Comparison of ENCODE assay signal across 11 mouse cellular contexts in the genomic region with DNA sequence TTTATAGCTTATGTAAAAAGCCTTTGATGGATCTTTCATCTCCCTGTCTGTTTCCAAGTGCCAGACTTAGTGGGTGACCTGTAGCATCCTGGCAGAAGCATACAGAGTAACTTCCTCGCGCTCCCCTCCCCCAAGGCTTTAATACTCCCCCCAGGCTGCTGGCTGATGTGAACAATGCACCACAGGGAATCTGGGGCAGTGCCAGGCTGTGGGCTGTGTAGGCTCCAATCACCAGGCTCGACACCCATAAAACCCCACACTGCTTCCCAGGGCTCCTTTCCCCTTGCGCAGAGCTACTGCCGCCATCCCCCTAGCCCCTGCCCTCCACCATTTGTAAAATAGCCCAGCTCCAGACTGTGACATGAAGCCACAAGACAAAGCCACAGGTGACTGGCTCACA. TPM values are rescaled to one million over a fixed set of nuclear protein-coding genes. Genes with fewer than 3 reads are reported as not detected.
DNase-seq lines count a peak whose midpoint lies in the region; ATAC-seq lines count a peak whose summit lies in the region.
"Had no signal": no experiment of that assay in that cellular context is flagged by ENCODE, and none has a peak within 500 bp of the region (broad histone marks: within the 10 kb centered on the region; RNA-seq: fewer than 3 reads in every experiment).

No protein-coding gene starts in this region.

- no peak for ATAC-seq in hindbrain, embryonic 13.5 days (ENCODE audit: low FRiP score)
- no peak for ATAC-seq in megakaryocyte-erythroid progenitor cell, adult 5-6 weeks (replicated peaks; ENCODE audit: low FRiP score, low TSS enrichment, poor library complexity, severe bottlenecking)

- H3K36me3 ChIP-seq in hindbrain, embryonic 13.5 days, result no peaks in the 10 kb centered on the region
- H3K36me3 ChIP-seq: midbrain, embryonic 12.5 days had no signal

- intact Hi-C loops in left cerebral cortex, postnatal 4 days (cut with DNase I), result no loop called here

- peak overlapping the region; percentile 46; the same call in 1 of the 2 replicates for H3K9ac ChIP-seq in hindbrain, embryonic 13.5 days
- H3K9ac ChIP-seq: midbrain, embryonic 12.5 days had no signal

- no peaks in the 10 kb centered on the region for H3K9me3 ChIP-seq in hindbrain, embryonic 13.5 days
- H3K9me3 ChIP-seq: midbrain, embryonic 12.5 days had no signal

- peaks cover 12% of the 10 kb centered on the region for H3K27me3 ChIP-seq in hindbrain, embryonic 13.5 days

- 28% methylated on average over 5 of the region's 5 CpGs for WGBS in hindbrain, embryonic 13.5 days

- no peak overlapping the region for H3K27ac ChIP-seq in hindbrain, embryonic 13.5 days
- H3K27ac ChIP-seq: midbrain, embryonic 12.5 days had no signal

- no peak overlapping the region; the same call in 1 of the 2 replicates for H3K4me2 ChIP-seq in hindbrain, embryonic 13.5 days
- H3K4me2 ChIP-seq: midbrain, embryonic 12.5 days had no signal

- DNase-seq in kidney, postnatal 4 days, result peak; percentile 36 to 50
- DNase-seq in kidney, postnatal 14 days, result no peak
- DNase-seq in left cerebral cortex, postnatal 4 days, result peak; percentile 64
- DNase-seq in right cerebral cortex, postnatal 10 days (ENCODE audit: low spot score in 2 of 2), result peak; percentile 74 to 79
- DNase-seq in cerebellum, adult 11-12 months, result no peak
- DNase-seq in cerebellum, postnatal 4 days (ENCODE audit: low spot score in 2 of 2), result no peak
- DNase-seq: heart, postnatal 14 days had no signal

- peaks cover 14% of the 10 kb centered on the region for H3K4me1 ChIP-seq in hindbrain, embryonic 13.5 days (replicated peaks)

- no peak overlapping the region for H3K4me3 ChIP-seq in hindbrain, embryonic 13.5 days
- H3K4me3 ChIP-seq: midbrain, embryonic 12.5 days had no signal

RNA-seq across cellular contexts. Expression of a gene that starts 9.4 kb away (rescaled TPM):
- polyA plus RNA-seq in hindbrain, embryonic 13.5 days (2015; fragmentation: Nextera tagmentation; extraction: Ambion mirVana), result 2.2 and 2.6 TPM in 2 replicates
- total RNA-seq in left cerebral cortex, postnatal 4 days (2021), result not detected
- not detected in 2 replicates for total RNA-seq in megakaryocyte-erythroid progenitor cell, adult 5-6 weeks (2014; fragmentation: Nextera tagmentation)
- not detected in 2 replicates for total RNA-seq in megakaryocyte-erythroid progenitor cell, adult 5-6 weeks (2017)
- total RNA-seq: heart, postnatal 14 days had no signal
- polyA plus RNA-seq: limb, embryonic 14.5 days had no signal

RNA-seq across cellular contexts. Expression of a gene that starts 53.9 kb away (rescaled TPM):
- polyA plus RNA-seq in hindbrain, embryonic 13.5 days (2015; fragmentation: Nextera tagmentation; extraction: Ambion mirVana), result 23.2 and 24.8 TPM in 2 replicates
- total RNA-seq in left cerebral cortex, postnatal 4 days (2021), result 10 to 100 TPM; 74.9 to 76.5 TPM
- total RNA-seq in megakaryocyte-erythroid progenitor cell, adult 5-6 weeks (2014; fragmentation: Nextera tagmentation), result 0.07 TPM in 1 of 2 replicates, not detected in the other
- total RNA-seq in megakaryocyte-erythroid progenitor cell, adult 5-6 weeks (2017), result 0.15 and 0.56 TPM in 2 replicates

Comparison
In these comparisons a context has a peak if more than half of its experiments do, and no peak if none do; other contexts are left out.
1. DNase-seq: peak in kidney, postnatal 4 days (2 of 2), left cerebral cortex, postnatal 4 days (single experiment) and right cerebral cortex, postnatal 10 days (2 of 2); none in kidney, postnatal 14 days (single experiment), cerebellum, adult 11-12 months (single experiment) and cerebellum, postnatal 4 days (0 of 2).
2. RNA of a gene that starts 53.9 kb away (total RNA-seq): 74.9 to 76.5 TPM in left cerebral cortex, postnatal 4 days; 0.07 to 0.56 TPM in megakaryocyte-erythroid progenitor cell, adult 5-6 weeks; every median in the first group is over 10 times any median in the second.